Mouse (Mus musculus) MEL (cell line): ENCODE results near the gene Gm6309. TPM values are rescaled to one million over a fixed set of nuclear protein-coding genes. Genes with fewer than 3 reads are reported as not detected.

ENCODE experiments used
- DNase-seq: peaks from one replicate; pipeline ENCODE4 v3.0.0; 2011; ENCODE audit warnings: low read depth, low spot score
- H3K27ac ChIP-seq: 2 replicates; pipeline ENCODE4 v1.5.1; 2012; ENCODE audit warnings: low read depth, mild to moderate bottlenecking, control low read depth, low read length, moderate library complexity; ENCODE audit not compliant: control insufficient read depth
- H3K27me3 ChIP-seq, 2 experiments: fragments of 150-350 bp in 1 of 2; sonication (generic) in 1 of 2; 2 replicates each; pipeline ENCODE4 v1.6.1; 2012; ENCODE audit warnings: low read length in 2 of 2, mild to moderate bottlenecking in 2 of 2, improper control_type of control experiment in 1 of 2, moderate library complexity in 1 of 2; ENCODE audit not compliant: insufficient read depth in 2 of 2, control insufficient read depth in 1 of 2
- H3K36me3 ChIP-seq, 2 experiments: 2 replicates each; pipeline ENCODE4 v1.6.1; 2012 to 2014; ENCODE audit warnings: low read length in 2 of 2, improper control_type of control experiment in 1 of 2, inconsistent platforms in 1 of 2, mild to moderate bottlenecking in 1 of 2; ENCODE audit not compliant: insufficient read depth in 2 of 2, control insufficient read depth in 1 of 2
- H3K4me1 ChIP-seq, 2 experiments: fragments of 150-350 bp in 1 of 2; sonication (generic) in 1 of 2; 2 replicates each; pipeline ENCODE4 v1.6.1; 2012; ENCODE audit warnings: low read length in 2 of 2, improper control_type of control experiment in 1 of 2, mild to moderate bottlenecking in 1 of 2; ENCODE audit not compliant: insufficient read depth in 2 of 2, control insufficient read depth in 1 of 2
- H3K4me3 ChIP-seq, 2 experiments: fragments of 150-350 bp in 1 of 2; sonication (generic) in 1 of 2; 2 replicates each; pipeline ENCODE4 v1.5.1; 2012; ENCODE audit warnings: low read depth in 2 of 2, low read length in 2 of 2, mild to moderate bottlenecking in 2 of 2, moderate library complexity in 2 of 2, control low read depth in 1 of 2, improper control_type of control experiment in 1 of 2; ENCODE audit not compliant: control insufficient read depth in 1 of 2, insufficient read depth in 1 of 2
- H3K79me2 ChIP-seq: 2 replicates; pipeline ENCODE4 v1.6.1; 2012; ENCODE audit warnings: mild to moderate bottlenecking, low read length, moderate library complexity; ENCODE audit not compliant: control insufficient read depth, poor library complexity, insufficient read depth
- H3K9ac ChIP-seq: 2 replicates; pipeline ENCODE4 v1.6.1; 2012; ENCODE audit warnings: low read depth, mild to moderate bottlenecking, control low read depth, low read length, moderate library complexity; ENCODE audit not compliant: control insufficient read depth, poor library complexity, severe bottlenecking
- H3K9me3 ChIP-seq: fragments of 150-350 bp; sonication (generic); replicated peaks from 2 replicates; pipeline ENCODE4 v1.6.1; 2012; ENCODE audit warnings: mild to moderate bottlenecking, low read length, improper control_type of control experiment, moderate library complexity; ENCODE audit not compliant: insufficient read depth
- BHLHE40 ChIP-seq: IDR thresholded peaks from 2 replicates; pipeline ENCODE4 v1.6.1; 2012; ENCODE audit warnings: low read depth, mild to moderate bottlenecking, inconsistent platforms, low read length, improper control_type of control experiment, borderline replicate concordance
- CHD1 ChIP-seq: IDR thresholded peaks from 2 replicates; pipeline ENCODE4 v1.6.1; 2012; ENCODE audit warnings: low read depth, mild to moderate bottlenecking, inconsistent platforms, low read length, improper control_type of control experiment
- CHD2 ChIP-seq: IDR thresholded peaks from 2 replicates; pipeline ENCODE4 v1.6.1; 2011; ENCODE audit warnings: low read length, improper control_type of control experiment
- ELF1 ChIP-seq: IDR thresholded peaks from 2 replicates; pipeline ENCODE4 v1.6.1; 2014; ENCODE audit warnings: low read depth, mild to moderate bottlenecking, inconsistent platforms, low read length, improper control_type of control experiment, moderate library complexity
- ETS1 ChIP-seq: IDR thresholded peaks from 2 replicates; pipeline ENCODE4 v1.6.1; 2012; ENCODE audit warnings: low read depth, mild to moderate bottlenecking, inconsistent platforms, low read length, improper control_type of control experiment, moderate library complexity
- GABPA ChIP-seq: IDR thresholded peaks from 2 replicates; pipeline ENCODE4 v1.6.1; 2012; ENCODE audit warnings: low read depth, mild to moderate bottlenecking, inconsistent platforms, low read length, improper control_type of control experiment, moderate library complexity
- GATA1 ChIP-seq: IDR thresholded peaks from 2 replicates; pipeline ENCODE4 v1.6.1; 2011; ENCODE audit warnings: low read depth, low read length, improper control_type of control experiment
- KAT2A ChIP-seq: conservative IDR thresholded peaks from 2 replicates; pipeline ENCODE4 v1.6.1; 2012; ENCODE audit warnings: low read depth, low read length, improper control_type of control experiment, inconsistent platforms
- MXI1 ChIP-seq: IDR thresholded peaks from 2 replicates; pipeline ENCODE4 v1.6.1; 2011; ENCODE audit warnings: mild to moderate bottlenecking, low read depth, low read length, improper control_type of control experiment
- MYB ChIP-seq: IDR thresholded peaks from 2 replicates; pipeline ENCODE4 v1.6.1; 2011; ENCODE audit warnings: mild to moderate bottlenecking, low read depth, low read length, improper control_type of control experiment
- NELFE ChIP-seq: IDR thresholded peaks from 2 replicates; pipeline ENCODE4 v1.6.1; 2011; ENCODE audit warnings: low read depth, low read length, improper control_type of control experiment
- POLR2A ChIP-seq, 2 experiments: IDR thresholded peaks; 2 replicates each; pipeline ENCODE4 v1.6.1; 2011 to 2012; ENCODE audit warnings: low read length in 2 of 2, mild to moderate bottlenecking in 2 of 2, control low read depth in 1 of 2, improper control_type of control experiment in 1 of 2, low read depth in 1 of 2, moderate library complexity in 1 of 2; ENCODE audit not compliant: control insufficient read depth in 1 of 2, insufficient read depth in 1 of 2, poor library complexity in 1 of 2
- POLR2AphosphoS2 ChIP-seq: IDR thresholded peaks from 2 replicates; pipeline ENCODE4 v1.6.1; 2011; ENCODE audit warnings: low read length, improper control_type of control experiment
- POLR2AphosphoS5 ChIP-seq: IDR thresholded peaks from 2 replicates; pipeline ENCODE4 v1.6.1; 2012; ENCODE audit warnings: low read depth, borderline replicate concordance, mild to moderate bottlenecking, inconsistent platforms, low read length, moderate library complexity, mixed read lengths
- RCOR1 ChIP-seq: IDR thresholded peaks from 2 replicates; pipeline ENCODE4 v1.6.1; 2012; ENCODE audit warnings: low read depth, mild to moderate bottlenecking, inconsistent platforms, low read length, improper control_type of control experiment
- SIN3A ChIP-seq: IDR thresholded peaks from 2 replicates; pipeline ENCODE4 v1.6.1; 2012; ENCODE audit warnings: low read length, improper control_type of control experiment, inconsistent platforms
- TAL1 ChIP-seq: IDR thresholded peaks from 2 replicates; pipeline ENCODE4 v1.6.1; 2012; ENCODE audit warnings: mild to moderate bottlenecking, inconsistent platforms, low read length, moderate library complexity, mixed read lengths
- TBP ChIP-seq: IDR thresholded peaks from 2 replicates; pipeline ENCODE4 v1.8.0; 2011; ENCODE audit warnings: low read depth, low read length, improper control_type of control experiment
- TCF12 ChIP-seq: IDR thresholded peaks from 2 replicates; pipeline ENCODE4 v1.6.1; 2014; ENCODE audit warnings: low read depth, mild to moderate bottlenecking, inconsistent platforms, low read length, improper control_type of control experiment, moderate library complexity
- UBTF ChIP-seq: IDR thresholded peaks from 2 replicates; pipeline ENCODE4 v1.6.1; 2012; ENCODE audit warnings: low read depth, mild to moderate bottlenecking, inconsistent platforms, low read length, improper control_type of control experiment, moderate library complexity, borderline replicate concordance; ENCODE audit not compliant: insufficient read depth
- ZC3H11A ChIP-seq: IDR thresholded peaks from 2 replicates; pipeline ENCODE4 v1.6.1; 2012; ENCODE audit warnings: low read depth, mild to moderate bottlenecking, inconsistent platforms, low read length, improper control_type of control experiment
- ZKSCAN1 ChIP-seq: IDR thresholded peaks from 2 replicates; pipeline ENCODE4 v1.6.1; 2012; ENCODE audit warnings: low read depth, mild to moderate bottlenecking, inconsistent platforms, low read length, improper control_type of control experiment, moderate library complexity
- ZNF384 ChIP-seq: IDR thresholded peaks from 2 replicates; pipeline ENCODE4 v1.6.1; 2012; ENCODE audit warnings: low read depth, mild to moderate bottlenecking, inconsistent platforms, low read length, improper control_type of control experiment
- polyA plus RNA-seq, 2 experiments: library from polyadenylated mRNA; stranded (reverse) in 1 of 2; unstranded in 1 of 2; fragments of >175 nt in 1 of 2; fragments of >200 nt in 1 of 2; gene quantifications; 2 replicates each; pipeline versions ENCODE4 v1.2.1 to v1.2.4; 2012; ENCODE audit warnings: low replicate concordance in 2 of 2, low read depth in 1 of 2; ENCODE audit not compliant: insufficient read length in 2 of 2, insufficient read depth in 1 of 2, missing spikeins in 1 of 2
- total RNA-seq: library from RNA; depleted of rRNA; stranded (reverse); fragments of 300-350 nt; gene quantifications from 2 replicates; pipeline ENCODE4 v1.2.3, GENCODE M21; 2012

Gene Gm6309
- total and polyA plus RNA-seq, 3 experiments: not detected

- H3K27me3 ChIP-seq: no peaks in the 10 kb centered on the region
- TF ChIP-seq TCF12: no peak
- no peak for TF ChIP-seq ZKSCAN1
- TF ChIP-seq MXI1: no peak
- no peak for TF ChIP-seq TBP
- no peak overlapping the region for H3K9ac ChIP-seq
- H3K27ac ChIP-seq: no peak overlapping the region
- no peaks in the 10 kb centered on the region for H3K9me3 ChIP-seq
- H3K4me1 ChIP-seq: no peaks in the 10 kb centered on the region
- no peak for DNase-seq
- H3K4me3 ChIP-seq: no peak overlapping the region
- no peaks in the 10 kb centered on the region for H3K36me3 ChIP-seq
- H3K79me2 ChIP-seq: no peaks in the 10 kb centered on the region
These were observed 20.2 kb upstream of the Gm6309 start for GRCm38 (mm10) chr5:146190501-146191269.

DNA sequence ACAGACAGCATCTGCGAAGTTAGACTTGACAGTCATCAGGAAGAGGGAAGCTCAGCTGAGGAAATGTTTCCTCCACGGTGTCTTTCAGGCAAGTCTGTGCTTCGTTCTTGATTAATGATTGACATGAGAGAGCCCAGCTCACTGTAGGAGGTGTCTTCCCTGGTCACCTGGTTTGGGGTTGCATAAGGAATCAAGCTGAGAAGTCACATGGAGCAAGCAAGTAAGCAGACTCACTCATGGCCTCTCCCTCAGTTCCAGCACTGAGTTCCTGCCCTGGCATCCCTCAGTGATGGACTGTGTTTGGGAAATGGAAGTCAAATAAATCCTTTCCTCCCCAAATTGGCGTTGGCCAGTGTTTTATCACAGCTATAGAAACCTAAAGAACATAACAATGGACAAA, 19.6 kb upstream of the Gm6309 start:
- no peak for TF ChIP-seq NELFE
- TF ChIP-seq GABPA: no peak
- TF ChIP-seq ZNF384: no peak
- TF ChIP-seq BHLHE40: no peak
- TF ChIP-seq ZKSCAN1: no peak
- no peak for TF ChIP-seq ETS1
- TF ChIP-seq MYB: no peak
- TF ChIP-seq POLR2AphosphoS2: no peak
- no peak for TF ChIP-seq TBP
- no peaks in the 10 kb centered on the region for H3K27me3 ChIP-seq
- no peaks in the 10 kb centered on the region for H3K36me3 ChIP-seq
- no peak overlapping the region for H3K4me3 ChIP-seq
- H3K4me1 ChIP-seq: no peaks in the 10 kb centered on the region
- H3K9ac ChIP-seq: no peak overlapping the region
- DNase-seq: no peak
- H3K27ac ChIP-seq: no peak overlapping the region
- H3K79me2 ChIP-seq: no peaks in the 10 kb centered on the region
- H3K9me3 ChIP-seq: no peaks in the 10 kb centered on the region

DNA sequence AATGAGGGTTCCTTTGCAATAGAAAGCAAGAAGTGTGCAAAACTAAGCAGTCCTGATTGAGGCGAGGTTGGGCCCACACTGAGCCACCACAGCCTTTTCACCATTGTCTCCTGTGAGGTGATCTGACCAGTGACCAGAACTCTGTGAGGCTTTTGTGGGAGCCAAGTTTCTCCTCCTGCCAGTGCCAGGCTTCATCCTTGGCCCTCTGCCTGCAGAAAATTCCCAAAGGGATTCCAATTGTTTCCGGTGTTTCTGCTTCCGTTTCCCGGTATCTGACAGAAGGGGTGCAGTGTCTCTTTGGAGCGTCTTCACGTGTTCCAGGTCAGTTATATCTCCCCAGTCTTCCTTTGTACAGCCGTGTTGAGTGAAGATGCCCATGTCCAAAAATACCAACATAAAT, 18.2 kb upstream of the Gm6309 start:
- H3K4me3 ChIP-seq: no peak overlapping the region

More for the DNA sequence above, 18.2 kb upstream of the Gm6309 start:
- H3K79me2 ChIP-seq: no peaks in the 10 kb centered on the region
- H3K9me3 ChIP-seq: no peaks in the 10 kb centered on the region
- no peak for TF ChIP-seq POLR2AphosphoS2
- no peak for TF ChIP-seq POLR2A (IDR thresholded peaks at IDR 0.05; ENCODE audit: control insufficient read depth in 1 of 2, insufficient read depth in 1 of 2, low read depth in 1 of 2, low read length in 2 of 2, poor library complexity in 1 of 2)
- TF ChIP-seq TBP: no peak
- no peak for TF ChIP-seq ELF1
- no peak for TF ChIP-seq CHD1
- TF ChIP-seq KAT2A: no peak
- no peak for TF ChIP-seq UBTF
- no peak for TF ChIP-seq ZKSCAN1
- no peak for TF ChIP-seq ZNF384
- no peak for TF ChIP-seq BHLHE40
- no peak for TF ChIP-seq POLR2AphosphoS5
- TF ChIP-seq SIN3A: no peak
- no peak for TF ChIP-seq RCOR1
- no peak for TF ChIP-seq GATA1
- TF ChIP-seq CHD2: no peak
- no peak for TF ChIP-seq ZC3H11A
- TF ChIP-seq TAL1: no peak
- H3K27ac ChIP-seq: no peak overlapping the region
- H3K4me1 ChIP-seq: no peaks in the 10 kb centered on the region
- no peaks in the 10 kb centered on the region for H3K27me3 ChIP-seq
- no peak for DNase-seq
- no peaks in the 10 kb centered on the region for H3K36me3 ChIP-seq
- no peak overlapping the region for H3K9ac ChIP-seq
